In the genomic region with DNA sequence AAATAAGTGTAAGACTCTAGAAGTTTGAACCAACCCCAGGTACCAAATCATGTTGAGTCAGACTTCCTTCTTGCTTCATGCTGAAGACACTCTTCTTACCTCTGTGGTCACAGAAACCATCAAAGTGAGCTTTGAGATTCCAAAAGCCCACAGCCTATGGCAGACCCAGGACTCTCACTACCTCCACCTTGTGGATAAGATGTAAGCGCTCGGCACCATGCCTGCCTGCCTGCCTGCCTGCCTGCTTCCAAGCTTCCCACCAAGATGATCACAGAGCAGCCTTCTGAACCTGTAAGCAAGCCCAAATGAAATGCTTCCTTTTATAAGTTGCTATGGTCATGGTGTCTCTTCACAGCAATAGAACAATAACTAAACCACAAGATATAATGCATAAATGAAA, we compare ENCODE assay signal across 10 mouse cellular contexts. TPM values are rescaled to one million over a fixed set of nuclear protein-coding genes. Genes with fewer than 3 reads are reported as not detected.
DNase-seq lines count a peak whose midpoint lies in the region; ATAC-seq and TF ChIP-seq lines count a peak whose summit lies in the region.
"Not testable (repeated sequence)": the region's sequence is repeated elsewhere in the genome, so short reads cannot be mapped to it uniquely, and the experiment has no call there.
"Had no signal": no experiment of that assay in that cellular context is flagged by ENCODE, and none has a peak within 500 bp of the region (broad histone marks: within the 10 kb centered on the region; RNA-seq: fewer than 3 reads in every experiment).

No protein-coding gene starts in this region.

- not testable (repeated sequence) for H3K27me3 ChIP-seq in hindbrain, embryonic 10.5 days (ENCODE audit: insufficient read depth, poor library complexity, severe bottlenecking); midbrain, postnatal 0 days (ENCODE audit: insufficient read depth, low read length)

- 0 out of 2 replicates have a peak, but pooled peaks have one; percentile 38 for ATAC-seq in erythroblast, adult 5-6 weeks (replicated peaks; ENCODE audit: low FRiP score, poor library complexity, severe bottlenecking)
- not testable (repeated sequence) for ATAC-seq in midbrain, postnatal 0 days (ENCODE audit: low FRiP score)

- not testable (repeated sequence) for H3K4me3 ChIP-seq in hindbrain, embryonic 10.5 days; midbrain, postnatal 0 days (ENCODE audit: low read depth, low read length)

- not testable (repeated sequence) for H3K9ac ChIP-seq in midbrain, postnatal 0 days (replicated peaks; ENCODE audit: low read length, poor library complexity, severe bottlenecking)

- not testable (repeated sequence) for H3K36me3 ChIP-seq in hindbrain, embryonic 10.5 days; midbrain, postnatal 0 days (ENCODE audit: insufficient read depth, low read length)

- H3K4me1 ChIP-seq in hindbrain, embryonic 10.5 days (replicated peaks); midbrain, postnatal 0 days (ENCODE audit: insufficient read depth, low read length): not testable (repeated sequence)

- H3K4me2 ChIP-seq in midbrain, postnatal 0 days (ENCODE audit: low read depth, low read length, poor library complexity, severe bottlenecking) = not testable (repeated sequence)

- WGBS in hindbrain, embryonic 10.5 days = 32% methylated on average over 2 of the region's 2 CpGs
- WGBS in midbrain, postnatal 0 days = 20% methylated on average over 2 of the region's 2 CpGs

- H3K27ac ChIP-seq in hindbrain, embryonic 10.5 days; midbrain, postnatal 0 days (ENCODE audit: low read depth, low read length): not testable (repeated sequence)

- TF ChIP-seq CTCF in midbrain, postnatal 0 days (IDR thresholded peaks at IDR 0.05) = peak; percentile 43

- not testable (repeated sequence) for H3K9me3 ChIP-seq in hindbrain, embryonic 10.5 days; midbrain, postnatal 0 days (ENCODE audit: low read length)

- DNase-seq in CD8-positive naive resting alpha-beta T cell, adult 2 months (ENCODE audit: low read depth in 2 of 2, low spot score in 2 of 2) = peak; percentile 42 to 45
- DNase-seq in cerebellum, adult 11 months = peak; percentile 55
- DNase-seq in hindbrain, embryonic 10.5 days (ENCODE audit: low spot score) = peak; percentile 15
- DNase-seq in kidney, postnatal 25 days = peak; percentile 48 to 57
- peak; percentile 46 to 65 for DNase-seq in lung, adult 18-20 months
- DNase-seq in midbrain, postnatal 0 days (ENCODE audit: low spot score) = peak; percentile 17
- peak; percentile 55 for DNase-seq in testis, postnatal 10 days (ENCODE audit: low spot score)

RNA-seq across cellular contexts. Expression of gene Mthfsl, which starts 2.0 kb away (rescaled TPM):
- 8.5 and 21.3 TPM in 2 replicates for total RNA-seq in erythroblast, adult 5-6 weeks (2015; ENCODE audit: low replicate concordance)
- total RNA-seq in erythroblast, adult 5-6 weeks (2017; ENCODE audit: low replicate concordance) = 6.1 and 10.2 TPM in 2 replicates
- 29.4 and 30.5 TPM in 2 replicates for polyA plus RNA-seq in hindbrain, embryonic 10.5 days (2016; fragmentation: Nextera tagmentation; extraction: Ambion mirVana)
- total RNA-seq in midbrain, postnatal 0 days (2014; rRNA removed) = 11.4 and 11.7 TPM in 2 replicates
- polyA plus RNA-seq in midbrain, postnatal 0 days (2015; fragmentation: Nextera tagmentation; extraction: Ambion mirVana) = 46.0 and 48.8 TPM in 2 replicates

RNA-seq across cellular contexts. Expression of gene Bcl2a1d, which starts 13.6 kb away (rescaled TPM):
- total RNA-seq in erythroblast, adult 5-6 weeks (2015; ENCODE audit: low replicate concordance) = 1.7 and 11.7 TPM in 2 replicates
- total RNA-seq in erythroblast, adult 5-6 weeks (2017; ENCODE audit: low replicate concordance) = 3.1 and 3.3 TPM in 2 replicates
- polyA plus RNA-seq in hindbrain, embryonic 10.5 days (2016; fragmentation: Nextera tagmentation; extraction: Ambion mirVana) = 0.38 TPM in 1 of 2 replicates, not detected in the other
- total RNA-seq in midbrain, postnatal 0 days (2014; rRNA removed) = not detected in 2 replicates
- polyA plus RNA-seq in midbrain, postnatal 0 days (2015; fragmentation: Nextera tagmentation; extraction: Ambion mirVana) = not detected in 2 replicates
- polyA plus RNA-seq: forebrain, embryonic 16.5 days; heart, embryonic 12.5 days had no signal
